Mouse (Mus musculus) hindbrain, embryonic 13.5 days (tissue): Measurements from ENCODE around the gene Nipa1. TPM values are rescaled to one million over a fixed set of nuclear protein-coding genes. Genes with fewer than 3 reads are reported as not detected.

Experiments
- ATAC-seq: fragments of 200-750 bp; cut with Nextera tagmentation; 2 replicates; pipeline ENCODE4 v1.8.0; 2017; ENCODE audit warnings: moderate TSS enrichment; ENCODE audit not compliant: low FRiP score
- H3K27ac ChIP-seq: fragments of 300-500 bp; sonication (generic); 2 replicates; pipeline ENCODE4 v1.5.1; 2015; ENCODE audit warnings: inconsistent platforms, mild to moderate bottlenecking, moderate library complexity
- H3K27me3 ChIP-seq: fragments of 300-500 bp; sonication (generic); 2 replicates; pipeline ENCODE4 v1.6.1; 2015; ENCODE audit warnings: mild to moderate bottlenecking, inconsistent platforms
- H3K36me3 ChIP-seq: fragments of 300-500 bp; sonication (generic); 2 replicates; pipeline ENCODE4 v1.6.1; 2015; ENCODE audit warnings: mild to moderate bottlenecking, inconsistent platforms
- H3K4me1 ChIP-seq: fragments of 300-500 bp; sonication (generic); replicated peaks from 2 replicates; pipeline ENCODE4 v1.6.1; 2015; ENCODE audit warnings: inconsistent platforms
- H3K4me2 ChIP-seq: fragments of 300-500 bp; sonication (generic); 2 replicates; pipeline ENCODE4 v1.6.1; 2015; ENCODE audit warnings: inconsistent platforms, mild to moderate bottlenecking, moderate library complexity
- H3K4me3 ChIP-seq: fragments of 300-500 bp; sonication (generic); 2 replicates; pipeline ENCODE4 v1.5.1; 2015; ENCODE audit warnings: mild to moderate bottlenecking, inconsistent platforms
- H3K9ac ChIP-seq: fragments of 300-500 bp; sonication (generic); 2 replicates; pipeline ENCODE4 v1.6.1; 2015; ENCODE audit warnings: mild to moderate bottlenecking, inconsistent platforms
- H3K9me3 ChIP-seq: fragments of 300-500 bp; sonication (generic); 2 replicates; pipeline ENCODE4 v1.6.1; 2016; ENCODE audit warnings: inconsistent platforms
- WGBS: fragments of 180-500 bp; shearing (Covaris S2); methylation state at CpG from one replicate; pipeline ENCODE4 v1.1.7; 2015; 5-methylcytosine and 5-hydroxymethylcytosine counted together
- polyA plus RNA-seq: library from polyadenylated mRNA; unstranded; fragments of >200 nt; fragmentation: Nextera tagmentation; extraction: Ambion mirVana; gene quantifications from 2 replicates; pipeline ENCODE4 v1.2.1, GENCODE M21; 2015

The Nipa1 gene
- 22.2 and 24.0 TPM in 2 replicates for polyA plus RNA-seq

GRCm38 (mm10) chr7:56019930-56020253, at the start of gene Nipa1:
Gene Nipa1 (minus strand): TSS chr7:56019954.
- peaks cover 3% of the 10 kb centered on the region; the same call in 1 of the 2 replicates for H3K36me3 ChIP-seq
- peak within 1 kb of the TSS; percentile 79 for H3K4me3 ChIP-seq
- ATAC-seq = no peak
- H3K27ac ChIP-seq = peak within 1 kb of the TSS; percentile 91
- peak within 1 kb of the TSS; percentile 76 for H3K4me2 ChIP-seq
- no peaks in the 10 kb centered on the region for H3K27me3 ChIP-seq
- H3K9me3 ChIP-seq = no peaks in the 10 kb centered on the region
- peaks cover 10% of the 10 kb centered on the region for H3K4me1 ChIP-seq
- WGBS = 60% methylated on average over 3 of the region's 3 CpGs
- H3K9ac ChIP-seq = peak within 1 kb of the TSS; percentile 89

- Histone ChIP-seq H3K4me1 (no peaks in the 10 kb centered on the region), H3K27me3 (no peaks in the 10 kb centered on the region), H3K9ac (no peak overlapping the region), H3K36me3 (peaks cover 3% of the 10 kb centered on the region), H3K4me2 (no peak overlapping the region), H3K9me3 (no peaks in the 10 kb centered on the region), H3K4me3 (no peak overlapping the region), H3K27ac (no peak overlapping the region)
- ATAC-seq = no peak
- WGBS = 100% methylated on average over 1 of the region's 1 CpGs
These were observed 46.9 kb upstream of the Nipa1 start for GRCm38 (mm10) chr7:56066634-56067033.

GRCm38 (mm10) chr7:56066136-56066535, 46.4 kb upstream of the Nipa1 start:
- Histone ChIP-seq H3K4me2 (no peak overlapping the region), H3K4me1 (no peaks in the 10 kb centered on the region), H3K9me3 (no peaks in the 10 kb centered on the region), H3K36me3 (peaks cover 4% of the 10 kb centered on the region), H3K27me3 (no peaks in the 10 kb centered on the region), H3K4me3 (no peak overlapping the region), H3K27ac (no peak overlapping the region), H3K9ac (no peak overlapping the region)
- ATAC-seq = no peak
- WGBS = 87% methylated on average over 2 of the region's 2 CpGs

GRCm38 (mm10) chr7:56064876-56065275, 45.1 kb upstream of the Nipa1 start:
- Histone ChIP-seq H3K27ac (no peak overlapping the region), H3K9ac (no peak overlapping the region), H3K9me3 (no peaks in the 10 kb centered on the region), H3K36me3 (peaks cover 4% of the 10 kb centered on the region), H3K4me3 (no peak overlapping the region), H3K27me3 (no peaks in the 10 kb centered on the region), H3K4me2 (no peak overlapping the region), H3K4me1 (no peaks in the 10 kb centered on the region)
- 96% methylated on average over 1 of the region's 1 CpGs for WGBS
- no peak for ATAC-seq

- Histone ChIP-seq H3K27me3 (no peaks in the 10 kb centered on the region), H3K4me2 (no peak overlapping the region), H3K27ac (no peak overlapping the region), H3K9me3 (no peaks in the 10 kb centered on the region), H3K4me1 (peaks cover 19% of the 10 kb centered on the region), H3K9ac (no peak overlapping the region), H3K36me3 (peaks cover 22% of the 10 kb centered on the region), H3K4me3 (no peak overlapping the region)
- ATAC-seq = no peak
- 92% methylated on average over 3 of the region's 3 CpGs for WGBS
These were observed 35.6 kb upstream of the Nipa1 start for GRCm38 (mm10) chr7:56055338-56055737.

GRCm38 (mm10) chr7:56052996-56053395, 33.2 kb upstream of the Nipa1 start:
- no peaks in the 10 kb centered on the region for H3K9me3 ChIP-seq
- no peak overlapping the region for H3K4me2 ChIP-seq
- peaks cover 25% of the 10 kb centered on the region for H3K4me1 ChIP-seq
- H3K36me3 ChIP-seq = peaks cover 18% of the 10 kb centered on the region
- no peak overlapping the region for H3K27ac ChIP-seq
- no peaks in the 10 kb centered on the region for H3K27me3 ChIP-seq
- ATAC-seq = no peak
- no peak overlapping the region for H3K9ac ChIP-seq
- no peak overlapping the region for H3K4me3 ChIP-seq

GRCm38 (mm10) chr7:56050487-56050911, 30.7 kb upstream of the Nipa1 start:
- Histone ChIP-seq H3K4me1 (peaks cover 25% of the 10 kb centered on the region), H3K36me3 (peaks cover 4% of the 10 kb centered on the region; the same call in 1 of the 2 replicates), H3K4me2 (peak overlapping the region; percentile 65), H3K9me3 (no peaks in the 10 kb centered on the region), H3K4me3 (peak overlapping the region; percentile 83), H3K27me3 (no peaks in the 10 kb centered on the region), H3K27ac (peak overlapping the region; percentile 95), H3K9ac (peak overlapping the region; percentile 90)
- peak; percentile 60 for ATAC-seq
- WGBS = under 1% methylated on average over 18 of the region's 18 CpGs

- H3K36me3 ChIP-seq = peaks cover 4% of the 10 kb centered on the region; the same call in 1 of the 2 replicates
- no peaks in the 10 kb centered on the region for H3K9me3 ChIP-seq
- peak within 1 kb of the TSS; percentile 65 for H3K4me2 ChIP-seq
- H3K27ac ChIP-seq = peak within 1 kb of the TSS; percentile 95
- H3K27me3 ChIP-seq = no peaks in the 10 kb centered on the region
- peaks cover 25% of the 10 kb centered on the region for H3K4me1 ChIP-seq
- H3K4me3 ChIP-seq = peak within 1 kb of the TSS; percentile 83
- peak; percentile 100 for ATAC-seq
- H3K9ac ChIP-seq = peak within 1 kb of the TSS; percentile 90
- WGBS = under 1% methylated on average over 41 of the region's 47 CpGs
These were observed 30.1 kb upstream of the Nipa1 start, which contains the start of gene Herc2 for GRCm38 (mm10) chr7:56049831-56050321. Gene Herc2 (plus strand): TSS chr7:56050196.

GRCm38 (mm10) chr7:56047178-56047577, 27.4 kb upstream of the Nipa1 start:
- Histone ChIP-seq H3K27me3 (no peaks in the 10 kb centered on the region), H3K9me3 (no peaks in the 10 kb centered on the region), H3K4me1 (peaks cover 16% of the 10 kb centered on the region), H3K9ac (no peak overlapping the region), H3K27ac (no peak overlapping the region), H3K36me3 (no peaks in the 10 kb centered on the region), H3K4me2 (no peak overlapping the region), H3K4me3 (no peak overlapping the region)
- ATAC-seq = no peak
- 84% methylated on average over 1 of the region's 1 CpGs for WGBS

- no peak overlapping the region for H3K27ac ChIP-seq
- no peak overlapping the region for H3K4me3 ChIP-seq
- ATAC-seq = no peak
- WGBS = 86% methylated on average over 3 of the region's 3 CpGs
- H3K4me1 ChIP-seq = peaks cover 5% of the 10 kb centered on the region
- no peaks in the 10 kb centered on the region for H3K27me3 ChIP-seq
- no peaks in the 10 kb centered on the region for H3K36me3 ChIP-seq
- no peak overlapping the region for H3K9ac ChIP-seq
- no peak overlapping the region for H3K4me2 ChIP-seq
- H3K9me3 ChIP-seq = no peaks in the 10 kb centered on the region
These were observed 24.5 kb upstream of the Nipa1 start for GRCm38 (mm10) chr7:56044267-56044629.

GRCm38 (mm10) chr7:56043577-56044266, 24.0 kb upstream of the Nipa1 start:
- H3K4me1 ChIP-seq = no peaks in the 10 kb centered on the region
- ATAC-seq = no peak
- no peaks in the 10 kb centered on the region for H3K9me3 ChIP-seq
- no peak overlapping the region for H3K9ac ChIP-seq
- no peak overlapping the region for H3K27ac ChIP-seq
- 75% methylated on average over 4 of the region's 4 CpGs for WGBS
- no peaks in the 10 kb centered on the region for H3K27me3 ChIP-seq
- no peak overlapping the region for H3K4me2 ChIP-seq
- no peaks in the 10 kb centered on the region for H3K36me3 ChIP-seq
- no peak overlapping the region for H3K4me3 ChIP-seq

GRCm38 (mm10) chr7:56042353-56042752, 22.6 kb upstream of the Nipa1 start:
- H3K9ac ChIP-seq = no peak overlapping the region
- H3K36me3 ChIP-seq = no peaks in the 10 kb centered on the region
- no peak for ATAC-seq
- WGBS = 15% methylated on average over 5 of the region's 5 CpGs
- H3K4me1 ChIP-seq = no peaks in the 10 kb centered on the region
- H3K9me3 ChIP-seq = no peaks in the 10 kb centered on the region
- H3K4me3 ChIP-seq = no peak overlapping the region
- H3K4me2 ChIP-seq = no peak overlapping the region
- H3K27me3 ChIP-seq = no peaks in the 10 kb centered on the region
- H3K27ac ChIP-seq = no peak overlapping the region

GRCm38 (mm10) chr7:56023586-56023985, 3.8 kb upstream of the Nipa1 start:
- no peak for ATAC-seq
- WGBS = 91% methylated on average over 3 of the region's 3 CpGs

More at GRCm38 (mm10) chr7:56023586-56023985, 3.8 kb upstream of the Nipa1 start:
- Histone ChIP-seq H3K9ac (no peak overlapping the region), H3K4me2 (no peak overlapping the region), H3K27ac (no peak overlapping the region), H3K4me3 (no peak overlapping the region), H3K36me3 (no peaks in the 10 kb centered on the region), H3K27me3 (no peaks in the 10 kb centered on the region), H3K4me1 (peaks cover 3% of the 10 kb centered on the region), H3K9me3 (no peaks in the 10 kb centered on the region)
